Mouse (Mus musculus) liver, adult 2 months (tissue): ENCODE measurements at regions not wholly inside any gene's neighbourhood (a gene's known extent, or its start where the extent isn't known, plus 50 kb on each side); places are given as distances from the start of the nearest gene placed in this dataset.

Experiments
- CTCF ChIP-seq: fragments of 200-500 bp; IDR thresholded peaks from 2 replicates; pipeline ENCODE4 v1.5.1; 2011; ENCODE audit warnings: low read depth, low read length, control low read depth
- POLR2A ChIP-seq: fragments of 200-500 bp; IDR thresholded peaks from 2 replicates; pipeline ENCODE4 v1.6.1; 2011; ENCODE audit warnings: low read length, control low read depth; ENCODE audit not compliant: insufficient read depth; ENCODE audit errors: extremely low read depth

DNA sequence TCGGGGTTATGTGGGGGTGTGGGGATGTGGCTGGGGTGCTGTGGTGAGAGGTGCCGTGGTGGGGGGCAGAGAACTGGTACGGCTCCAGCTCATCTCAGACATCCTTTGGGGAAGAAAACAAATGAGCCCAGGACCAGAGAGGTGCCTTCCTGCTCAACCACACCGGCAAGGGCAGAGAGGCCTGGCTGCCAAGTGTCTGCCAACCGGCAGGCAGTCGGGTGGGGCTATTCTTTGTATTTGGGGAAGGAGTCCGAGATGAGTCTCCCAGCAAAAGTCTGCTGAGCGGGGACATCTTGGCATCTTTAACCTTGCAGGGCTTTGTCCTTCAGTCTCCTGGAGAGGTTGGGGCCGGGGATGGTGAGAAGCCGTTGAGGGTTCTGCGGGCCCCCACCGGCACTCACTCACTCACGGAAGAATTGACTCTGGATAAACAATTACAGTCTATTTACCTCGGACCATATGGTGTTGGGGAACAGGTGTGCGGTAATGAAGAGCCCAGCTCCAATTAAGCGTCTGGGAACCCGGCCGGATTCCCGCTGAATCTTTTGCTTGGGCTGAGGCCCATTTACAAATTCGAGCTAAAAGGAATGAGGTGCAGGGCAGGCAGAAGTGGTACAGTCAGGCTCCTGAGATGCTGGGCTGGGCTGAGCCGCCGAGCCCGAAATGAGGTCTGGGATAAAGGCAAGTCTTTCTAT is 108.7 kb upstream of the Sdk2 start:
- TF ChIP-seq CTCF, result no peak
- no peak for TF ChIP-seq POLR2A
